Mouse (Mus musculus) adrenal gland, postnatal 4 days (tissue): Measurements from ENCODE around the gene Heatr5b. TPM values are rescaled to one million over a fixed set of nuclear protein-coding genes. Genes with fewer than 3 reads are reported as not detected.
"Not testable (repeated sequence)": the region's sequence is repeated elsewhere in the genome, so short reads cannot be mapped to it uniquely, and the experiment has no call there.

Experiments used
- DNase-seq, 2 experiments: peaks; one replicate each; pipeline ENCODE4 v3.0.0; 2021 to 2022; ENCODE audit warnings: low spot score in 2 of 2, mixed read lengths in 2 of 2
- long read RNA-seq, 2 experiments: library from polyadenylated mRNA; stranded (forward); transcript quantifications; one replicate each; pipeline ENCODE4 v2.0.0; 2021
- total RNA-seq, 2 experiments: library from RNA; stranded (reverse); gene quantifications; 2 replicates each; pipeline ENCODE4 v1.2.3; 2021

The Heatr5b gene
- 10 to 100 TPM; 21.4 to 25.3 TPM for total RNA-seq
- long read RNA-seq, experiment 1, full-length matches to known transcripts, result 1 of 2 reads
- long read RNA-seq, experiment 1, partial matches to known transcripts, result 1 of 2 reads
- long read RNA-seq, experiment 1, other reads (novel, unspliced or antisense), result 0 of 2 reads
- long read RNA-seq, experiment 2, partial matches to known transcripts, result 9 of 9 reads
- long read RNA-seq, experiment 2, other reads (novel, unspliced or antisense), result 0 of 9 reads

DNA sequence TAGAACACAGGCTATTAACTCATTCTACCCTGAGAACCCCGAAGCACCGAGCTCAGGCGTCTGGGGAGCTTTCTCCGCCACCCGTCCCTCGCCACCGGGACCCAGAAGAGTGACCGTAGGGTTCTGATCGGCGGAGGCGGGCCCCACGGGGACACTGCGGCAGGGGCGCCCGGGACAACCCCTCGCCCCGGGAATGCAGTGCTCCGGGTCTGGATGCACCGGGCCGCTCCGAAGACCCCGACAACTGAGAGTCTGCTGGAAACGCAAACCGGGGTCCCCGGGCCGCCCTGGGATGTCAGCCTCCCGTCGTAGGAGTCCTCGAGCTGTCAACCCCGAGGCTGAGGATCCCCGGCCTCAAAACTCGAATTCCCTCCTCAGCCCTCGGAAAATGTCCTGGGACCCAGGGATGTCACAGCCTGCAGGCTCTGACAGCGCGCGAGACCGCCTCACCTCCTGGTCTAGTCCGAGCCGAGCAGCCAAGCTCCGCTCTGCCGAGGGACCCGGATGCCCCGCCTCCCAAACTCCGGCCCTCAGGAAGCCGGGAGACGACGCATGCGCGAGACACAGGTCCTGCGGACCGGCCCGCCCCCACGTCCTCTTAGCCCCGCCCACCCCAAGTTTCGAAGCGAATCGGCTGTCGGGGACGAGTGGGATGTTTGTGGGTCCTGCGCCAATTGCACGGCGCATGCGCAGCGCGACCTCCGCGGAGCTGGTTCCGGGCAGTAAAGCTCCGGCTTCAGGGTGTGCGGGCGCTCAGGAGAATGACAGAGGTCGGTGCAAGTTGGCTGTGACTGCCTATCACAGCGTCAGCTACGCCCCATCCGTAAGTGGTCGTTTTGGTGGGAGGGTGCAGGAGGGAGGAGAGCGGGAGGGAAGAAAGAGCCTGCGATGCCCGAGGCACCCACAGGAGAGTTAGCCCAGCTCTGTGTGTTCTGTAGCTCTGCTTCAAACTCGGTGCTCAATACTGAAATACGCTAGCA lies at the start of gene Heatr5b, which contains the start of gene Gpatch11:
TSS of gene Heatr5b (minus strand) at position 509 of the 980 bp plus-strand sequence.
TSS of gene Gpatch11 (plus strand) at position 712 of the 980 bp plus-strand sequence.
- peak; percentile 94 to 98 for DNase-seq

DNA sequence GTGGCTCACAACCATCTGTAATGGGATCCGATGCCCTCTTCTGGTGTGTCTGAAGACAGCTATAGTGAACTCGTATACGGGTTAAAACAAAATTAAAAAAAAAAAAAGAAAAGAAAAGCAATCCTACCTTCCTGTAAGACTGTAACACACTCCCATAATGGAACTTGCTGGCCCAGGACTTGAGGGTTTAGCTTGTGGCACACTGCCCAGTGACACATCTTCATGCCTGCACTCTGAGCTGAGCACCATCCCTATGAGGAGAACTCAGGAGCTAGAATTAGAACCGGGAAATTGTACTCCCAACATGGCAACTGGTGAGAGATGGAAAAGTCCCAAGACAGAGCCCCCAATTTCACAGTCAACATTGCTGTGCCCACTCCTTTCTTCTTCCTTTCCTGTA lies 48.1 kb upstream of the Heatr5b start:
- DNase-seq, result no peak

DNA sequence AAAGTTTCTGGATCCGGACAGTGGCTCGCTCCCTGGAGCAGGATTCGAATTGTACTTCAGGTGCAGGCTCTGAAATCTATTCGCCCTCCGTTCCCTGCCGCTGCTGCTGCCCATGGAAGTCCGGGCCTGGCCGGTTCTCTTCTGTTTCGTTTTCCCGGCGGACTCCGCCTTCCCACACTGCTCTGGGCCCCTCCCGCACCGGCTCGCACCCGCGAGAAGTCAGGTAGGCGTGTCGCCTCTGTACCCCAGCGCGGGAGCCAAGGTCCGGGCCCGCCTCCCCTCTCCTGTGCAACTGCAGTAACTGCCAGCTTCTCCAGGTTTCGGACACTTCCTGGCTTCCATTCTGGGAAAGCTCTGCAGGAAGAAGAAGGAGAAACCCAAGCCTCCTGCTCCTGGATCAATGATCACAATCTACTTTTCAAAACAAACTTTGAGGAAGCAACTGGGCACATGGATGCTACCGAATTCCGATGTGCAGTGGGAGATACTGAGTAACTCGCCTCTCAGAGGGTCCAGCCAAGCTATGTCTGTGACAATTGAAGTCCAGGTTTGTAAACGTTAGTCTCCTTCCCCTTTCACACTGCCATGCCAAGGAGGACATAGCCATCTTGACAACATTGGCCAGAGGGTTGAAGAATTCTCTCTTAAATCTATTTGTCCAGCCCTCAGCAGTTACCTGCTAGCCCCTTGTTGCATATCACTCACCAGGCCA lies 47.4 kb upstream of the Heatr5b start, which contains the start of gene Eif2ak2:
TSS of gene Eif2ak2 (minus strand) at position 173 of the 712 bp plus-strand sequence.
- DNase-seq, result peak; percentile 76 to 85

DNA sequence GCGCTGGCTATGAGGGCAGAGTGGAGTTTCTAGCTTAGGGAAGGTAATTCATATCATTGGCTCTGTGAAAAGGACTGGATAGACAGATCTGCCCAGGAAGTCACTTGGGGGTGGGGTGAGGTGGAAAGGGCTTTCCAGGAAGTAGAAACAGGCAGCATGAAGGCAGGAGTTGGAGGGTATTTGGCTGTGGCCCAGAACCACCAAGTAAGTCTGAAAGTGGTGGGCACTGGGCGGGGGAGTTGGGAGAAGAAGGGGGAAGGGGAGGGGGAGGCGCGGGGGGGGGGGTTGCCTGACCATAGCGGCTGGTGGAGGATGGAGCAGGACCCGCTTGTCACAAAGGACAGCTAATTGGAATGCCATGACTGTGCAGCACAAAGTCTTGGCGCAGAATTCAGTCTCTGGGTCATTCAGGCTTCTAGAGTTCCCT lies 46.7 kb upstream of the Heatr5b start:
- DNase-seq, result no peak

DNA sequence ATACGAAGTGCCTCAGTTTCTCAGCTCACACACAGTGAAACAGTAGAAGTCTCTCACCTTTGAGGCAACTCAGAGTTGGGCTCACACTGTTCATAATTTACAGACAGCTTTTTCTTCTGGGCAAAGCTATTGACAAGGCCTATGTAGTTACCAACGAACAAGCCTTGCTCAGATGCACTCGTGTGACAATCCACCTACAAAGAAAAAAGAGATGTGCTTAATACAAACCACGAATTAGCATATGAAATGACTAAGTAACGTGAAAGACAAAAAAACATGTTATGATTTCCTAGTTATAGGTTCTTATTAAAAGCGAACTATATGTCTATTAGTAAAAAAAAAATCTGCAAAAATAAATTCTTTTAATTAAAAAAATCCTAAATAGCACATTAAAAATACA lies 38.7 kb upstream of the Heatr5b start:
- no peak for DNase-seq

DNA sequence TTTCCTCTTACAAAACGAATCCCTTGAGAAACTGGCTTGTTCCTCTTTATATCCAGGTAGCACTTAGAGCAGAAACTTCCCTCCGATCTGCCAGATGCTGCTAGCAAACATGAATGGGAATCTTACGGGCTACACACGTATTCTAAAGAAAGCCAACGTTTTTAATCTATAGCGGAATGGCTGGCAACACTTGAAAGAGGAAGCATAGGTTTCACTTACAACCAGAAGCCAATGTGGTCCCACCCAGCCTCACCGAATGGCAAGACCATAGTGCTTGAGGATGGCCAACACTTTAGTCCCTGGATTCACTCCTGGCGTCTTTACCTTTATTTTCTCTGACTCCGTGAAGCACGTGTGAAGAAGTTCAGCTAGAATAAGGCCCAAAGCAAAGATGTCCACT lies 21.1 kb upstream of the Heatr5b start:
- no peak for DNase-seq

DNA sequence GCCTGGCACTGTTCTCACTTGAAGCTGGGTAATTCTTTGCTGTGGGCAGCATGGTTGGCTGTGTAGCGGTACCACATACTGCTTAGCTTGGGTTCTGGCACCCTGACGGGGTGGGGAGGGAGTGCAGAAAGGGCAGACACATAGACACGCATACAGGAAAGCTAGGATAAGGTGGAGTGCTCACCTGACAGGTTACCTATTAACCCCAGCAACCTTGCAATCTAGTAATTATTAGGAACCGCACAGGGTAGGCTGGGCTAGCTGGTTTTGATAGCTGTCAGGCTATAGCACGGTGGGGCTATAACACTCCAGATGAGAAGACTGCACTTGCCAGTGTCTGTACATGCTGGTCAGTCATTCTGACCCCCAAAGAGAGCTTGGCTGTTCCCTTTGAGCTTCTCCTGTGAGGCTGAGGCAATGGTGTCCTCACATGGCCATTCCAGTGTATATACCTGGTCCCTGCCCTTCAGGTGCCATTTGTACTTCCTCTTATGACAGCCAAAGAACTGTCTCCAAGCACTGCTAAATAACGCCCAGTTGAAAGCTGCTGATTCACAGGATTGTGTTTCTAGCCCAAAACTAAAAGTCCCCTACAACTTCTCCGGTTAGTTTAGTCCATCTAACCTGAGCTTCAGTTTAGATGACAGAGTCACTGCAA lies 7.2 kb upstream of the Heatr5b start:
- DNase-seq, result no peak

DNA sequence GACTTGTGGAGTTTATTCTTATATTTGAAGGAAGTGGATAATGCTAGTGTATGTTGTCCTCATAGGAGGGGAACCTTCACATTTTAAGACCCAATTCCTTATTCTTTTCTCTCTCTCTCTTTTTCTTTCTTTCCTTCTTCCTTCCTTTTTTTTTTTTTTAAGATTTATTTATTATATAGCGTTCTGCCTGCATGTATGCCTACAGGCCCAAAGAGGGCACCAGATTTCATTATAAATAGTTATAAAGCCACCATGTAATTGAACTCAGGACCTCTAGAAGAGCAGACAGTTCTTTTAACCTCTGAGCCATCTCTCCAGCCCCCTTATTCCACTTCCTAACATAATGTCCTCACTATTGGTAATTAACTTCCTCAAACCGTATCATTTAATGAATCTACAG lies 892 bp upstream of the Heatr5b start:
- DNase-seq, result no peak

DNA sequence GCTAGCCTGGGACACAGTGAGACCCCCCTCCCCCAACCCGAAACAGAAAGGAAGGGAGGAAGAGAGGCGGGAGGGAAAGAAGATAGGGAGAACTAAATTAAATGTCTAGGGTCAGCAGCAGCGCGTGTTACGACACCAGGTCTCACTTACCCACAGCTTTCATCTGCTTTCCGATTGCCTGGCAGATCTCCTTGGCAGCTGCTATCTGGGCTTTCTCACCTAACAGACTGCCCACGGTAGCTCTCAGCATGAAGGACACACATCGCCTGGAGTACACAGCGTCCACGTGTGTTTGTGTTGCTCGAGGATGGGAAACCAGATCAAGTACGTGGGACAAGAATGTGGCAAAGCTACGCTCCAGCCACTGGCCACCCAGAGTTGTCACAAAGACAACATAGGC lies 10.8 kb downstream of the Heatr5b start:
- DNase-seq, result no peak

DNA sequence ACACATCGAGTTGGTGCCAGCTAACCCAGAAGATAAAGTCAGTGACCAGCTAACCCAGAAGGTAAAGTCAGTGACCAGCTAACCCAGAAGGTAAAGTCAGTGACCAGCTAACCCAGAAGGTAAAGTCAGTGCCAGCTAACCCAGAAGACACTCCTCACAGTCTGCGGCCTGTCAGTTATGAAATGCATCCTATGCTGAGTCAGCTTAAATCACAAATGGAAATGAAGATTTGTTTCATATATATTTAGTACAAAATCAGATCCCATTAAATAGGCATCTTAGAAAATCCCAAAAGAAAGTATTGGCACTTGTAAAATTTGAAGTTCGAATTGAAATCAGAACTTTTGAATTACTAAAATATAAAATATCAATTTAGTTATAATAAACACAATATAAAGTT lies 25.6 kb downstream of the Heatr5b start:
- DNase-seq, result no peak

DNA sequence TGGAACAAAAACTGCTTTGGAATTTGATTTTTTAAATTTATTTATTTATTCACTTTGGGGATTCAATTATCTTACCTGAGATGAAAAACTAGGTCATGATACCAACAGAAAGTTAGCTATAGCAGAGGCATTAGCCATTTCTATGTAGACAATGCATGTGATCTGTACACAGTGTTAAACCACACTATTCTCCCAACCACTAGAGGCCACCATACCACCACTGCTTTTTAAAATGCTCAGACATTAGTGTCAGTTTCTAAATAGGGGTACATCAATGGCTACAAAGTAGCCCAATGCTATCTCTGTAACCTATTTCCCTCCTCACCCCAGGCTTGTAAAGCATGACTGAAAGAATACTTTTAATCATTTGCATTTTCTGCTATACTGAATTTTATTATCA lies 26.1 kb downstream of the Heatr5b start:
- no peak for DNase-seq

DNA sequence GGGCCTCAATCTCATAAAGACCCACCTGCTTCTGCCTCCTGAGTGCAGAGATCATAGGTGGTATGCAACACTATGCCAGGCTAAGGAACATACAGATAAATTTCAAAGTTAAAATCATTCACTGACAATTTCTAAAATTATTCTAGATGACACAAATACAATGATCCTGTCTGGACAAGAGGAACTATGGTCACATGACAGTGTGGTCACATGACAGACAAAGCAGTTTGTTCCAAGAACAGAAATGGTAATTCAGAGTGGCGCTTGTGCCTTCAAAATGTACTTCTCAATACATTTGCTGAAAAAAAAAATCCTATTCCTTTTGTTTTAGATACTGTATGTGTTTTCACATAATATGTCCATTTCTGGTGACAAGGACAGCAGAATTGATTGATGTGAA lies 37.9 kb downstream of the Heatr5b start:
- DNase-seq, result no peak

DNA sequence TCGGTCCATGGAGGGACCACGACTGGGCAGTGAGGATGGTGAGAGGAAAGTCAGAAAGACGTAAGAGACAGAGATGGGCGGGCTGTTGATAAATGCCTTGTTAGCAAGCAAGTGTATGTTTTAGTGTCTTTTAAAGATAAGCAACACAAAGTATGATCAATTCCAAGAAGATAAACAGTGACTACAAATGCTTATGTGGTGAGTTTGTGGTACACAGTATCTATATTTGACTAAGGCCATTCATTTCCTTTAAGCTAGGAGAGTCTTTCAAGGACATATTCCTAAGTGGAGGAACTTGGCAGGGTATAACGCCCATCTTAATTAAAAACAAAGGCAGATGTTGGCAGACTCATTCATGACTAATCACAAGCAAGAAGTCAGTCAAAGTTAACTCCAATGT lies 40.8 kb downstream of the Heatr5b start:
- no peak for DNase-seq

DNA sequence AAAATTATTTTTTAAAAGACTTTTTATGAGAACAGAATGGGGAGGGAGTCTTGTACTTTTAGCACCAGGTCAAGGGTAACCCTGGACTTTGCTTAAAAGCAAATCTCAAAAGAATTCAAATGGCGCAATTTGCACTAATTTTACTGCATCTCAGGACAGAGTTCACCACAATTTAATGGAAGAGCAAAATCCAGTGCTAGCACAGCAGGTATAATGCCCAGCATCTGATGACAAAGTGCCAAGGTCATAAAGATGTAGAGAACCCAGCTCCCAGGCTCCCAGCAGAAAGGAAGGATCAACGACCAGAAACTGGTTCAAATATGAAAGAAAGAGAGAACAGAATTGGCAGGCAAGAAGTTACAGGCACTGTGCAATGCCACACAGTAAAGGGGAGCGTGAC lies 43.0 kb downstream of the Heatr5b start:
- DNase-seq, result no peak

DNA sequence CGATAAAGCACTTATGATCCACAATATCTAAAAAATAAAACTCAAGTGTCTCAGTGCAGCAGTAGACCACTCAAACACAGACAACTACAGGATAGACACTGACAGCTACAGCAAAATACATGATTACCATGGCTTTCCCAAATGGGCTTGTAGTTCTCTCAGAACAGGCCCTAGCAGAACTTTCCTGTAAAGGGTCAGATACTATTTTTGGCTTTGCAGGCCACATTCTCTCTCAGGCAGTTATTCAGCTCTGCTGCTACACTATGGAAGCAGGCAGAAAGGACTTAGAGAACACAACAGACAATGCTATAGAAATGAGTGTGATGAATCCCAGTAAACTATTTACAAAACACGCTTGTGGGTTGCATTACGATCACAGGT lies 43.5 kb downstream of the Heatr5b start:
- DNase-seq, result no peak

DNA sequence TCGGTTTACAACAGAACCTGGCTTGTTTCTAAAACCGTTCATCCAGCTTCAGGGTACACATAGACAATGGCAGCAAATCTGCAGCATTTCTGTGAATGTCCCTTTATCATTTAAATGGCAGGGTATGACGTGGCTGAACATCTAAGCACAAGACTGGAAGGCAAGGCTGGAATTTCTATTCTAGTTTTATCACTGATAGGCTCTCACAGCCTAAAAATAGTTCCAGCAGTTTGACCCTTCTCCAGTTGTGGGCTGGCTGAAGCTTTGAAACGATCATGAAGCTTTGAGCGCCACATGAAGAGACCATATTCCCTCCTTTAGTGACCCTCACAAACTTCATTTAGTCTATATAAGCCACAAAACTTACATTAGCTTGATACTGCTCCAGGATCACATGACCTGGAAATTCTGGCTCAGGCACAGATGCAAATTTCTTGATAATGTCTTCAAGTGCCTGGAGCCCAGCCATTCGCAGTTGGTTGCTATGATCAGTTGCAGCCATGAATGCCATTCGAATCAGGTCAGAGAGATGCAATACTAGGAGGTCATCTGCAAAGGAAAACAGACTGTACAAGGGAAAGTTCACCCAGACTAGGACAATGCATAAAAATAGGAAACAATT lies 44.0 kb downstream of the Heatr5b start:
- DNase-seq, result no peak

DNA sequence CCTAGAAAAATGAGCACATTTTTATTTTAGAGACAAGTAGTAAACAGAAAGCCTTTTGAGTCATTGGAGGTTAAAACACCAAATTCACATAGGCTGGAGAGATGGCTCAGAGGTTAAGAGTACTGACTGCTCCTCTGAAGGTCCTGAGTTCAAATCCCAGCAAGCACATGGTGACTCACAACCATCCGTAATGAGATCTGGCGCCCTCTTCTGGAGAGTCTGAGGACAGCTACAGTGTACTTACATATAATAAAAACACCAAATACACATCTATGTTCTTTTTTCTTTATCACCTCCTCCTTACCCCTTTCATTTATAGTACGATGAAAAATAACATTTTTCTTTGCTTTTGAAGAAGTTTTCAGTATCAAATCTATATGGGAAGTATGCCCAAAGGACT lies 46.9 kb downstream of the Heatr5b start:
- not testable (repeated sequence) for DNase-seq

DNA sequence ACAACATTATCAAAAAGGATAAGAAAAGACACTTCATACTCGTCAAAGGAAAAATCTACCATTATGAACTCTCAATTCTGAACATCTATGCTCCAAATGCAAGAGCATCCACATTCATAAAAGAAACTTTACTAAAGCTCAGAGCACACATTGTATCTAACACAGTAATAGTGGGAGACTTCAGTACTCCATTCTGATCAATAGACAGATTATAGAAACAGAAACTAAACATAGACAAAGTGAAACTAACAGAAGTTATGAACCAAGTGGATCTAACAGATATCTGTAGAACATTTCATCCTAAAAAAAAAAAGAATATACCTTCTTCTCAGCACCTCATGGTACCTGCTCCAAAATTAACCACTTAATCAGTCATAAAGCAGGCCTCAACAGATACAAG lies 56.4 kb downstream of the Heatr5b start:
- no peak for DNase-seq

DNA sequence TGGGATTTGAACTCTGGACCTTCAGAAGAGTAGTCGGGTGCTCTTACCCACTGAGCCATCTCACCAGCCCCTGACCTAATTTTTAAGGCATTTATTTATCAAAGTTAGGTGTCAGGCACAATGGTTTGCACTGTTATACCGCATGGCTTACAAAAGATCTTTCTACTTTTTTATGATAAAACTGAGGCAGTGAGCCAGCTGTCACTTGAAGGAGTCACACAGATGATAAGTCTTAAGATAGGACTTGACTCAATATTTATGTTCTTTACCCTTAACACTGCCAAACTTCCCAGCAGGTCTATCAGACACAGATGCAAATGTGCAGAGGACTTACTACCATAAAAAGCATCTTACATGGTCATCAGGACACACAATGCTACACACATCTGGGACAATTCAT lies 62.8 kb downstream of the Heatr5b start:
- no peak for DNase-seq

DNA sequence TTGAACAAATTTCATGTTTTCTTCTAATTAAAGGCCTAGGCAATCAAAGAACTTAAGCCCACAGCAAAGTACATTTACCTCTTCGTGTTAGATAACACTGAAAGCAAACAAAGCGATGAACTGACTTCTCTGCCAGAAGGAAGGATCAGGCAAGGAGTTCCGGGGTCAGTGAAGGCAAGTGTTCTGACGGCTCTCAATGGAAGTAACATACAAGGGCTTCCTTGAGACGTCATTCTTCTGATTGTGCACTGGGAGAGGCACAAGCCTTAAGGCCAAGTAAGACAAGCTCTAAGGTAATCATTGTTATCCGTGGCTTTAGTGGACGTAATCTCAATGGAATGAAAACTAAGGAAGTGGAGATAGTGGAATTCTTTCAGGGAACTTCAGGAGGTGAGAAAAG lies 64.2 kb downstream of the Heatr5b start:
- DNase-seq, result no peak

DNA sequence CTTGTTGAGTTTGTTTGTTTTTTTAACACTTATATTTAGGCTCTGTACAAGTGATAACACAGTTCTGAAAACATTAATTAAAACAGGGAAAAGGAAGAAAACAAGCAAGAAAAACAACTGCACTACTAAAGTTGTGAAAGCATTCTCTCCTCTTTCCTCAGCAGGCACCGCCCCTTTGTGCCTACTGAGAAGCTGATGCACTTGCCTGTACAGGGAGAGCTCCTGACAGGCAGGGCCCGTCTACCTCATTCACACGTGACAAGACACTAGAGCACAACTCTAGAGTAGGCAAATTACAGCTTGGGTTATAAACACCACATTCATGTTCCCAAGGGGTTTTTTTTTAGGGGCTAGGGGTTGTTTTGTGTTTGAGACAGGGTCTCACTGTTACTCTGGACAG lies 65.8 kb downstream of the Heatr5b start:
- no peak for DNase-seq
